Mouse (Mus musculus): ENCODE data around the gene C1qtnf4. TPM values are rescaled to one million over a fixed set of nuclear protein-coding genes. Genes with fewer than 3 reads are reported as not detected.
A peak's percentile ranks its signal among the peaks of the same experiment; 100 is the strongest.

Gene C1qtnf4
- 18.9 and 25.6 TPM in 2 replicates for polyA plus RNA-seq (2015; fragmentation: Nextera tagmentation; extraction: Ambion mirVana)

DNA sequence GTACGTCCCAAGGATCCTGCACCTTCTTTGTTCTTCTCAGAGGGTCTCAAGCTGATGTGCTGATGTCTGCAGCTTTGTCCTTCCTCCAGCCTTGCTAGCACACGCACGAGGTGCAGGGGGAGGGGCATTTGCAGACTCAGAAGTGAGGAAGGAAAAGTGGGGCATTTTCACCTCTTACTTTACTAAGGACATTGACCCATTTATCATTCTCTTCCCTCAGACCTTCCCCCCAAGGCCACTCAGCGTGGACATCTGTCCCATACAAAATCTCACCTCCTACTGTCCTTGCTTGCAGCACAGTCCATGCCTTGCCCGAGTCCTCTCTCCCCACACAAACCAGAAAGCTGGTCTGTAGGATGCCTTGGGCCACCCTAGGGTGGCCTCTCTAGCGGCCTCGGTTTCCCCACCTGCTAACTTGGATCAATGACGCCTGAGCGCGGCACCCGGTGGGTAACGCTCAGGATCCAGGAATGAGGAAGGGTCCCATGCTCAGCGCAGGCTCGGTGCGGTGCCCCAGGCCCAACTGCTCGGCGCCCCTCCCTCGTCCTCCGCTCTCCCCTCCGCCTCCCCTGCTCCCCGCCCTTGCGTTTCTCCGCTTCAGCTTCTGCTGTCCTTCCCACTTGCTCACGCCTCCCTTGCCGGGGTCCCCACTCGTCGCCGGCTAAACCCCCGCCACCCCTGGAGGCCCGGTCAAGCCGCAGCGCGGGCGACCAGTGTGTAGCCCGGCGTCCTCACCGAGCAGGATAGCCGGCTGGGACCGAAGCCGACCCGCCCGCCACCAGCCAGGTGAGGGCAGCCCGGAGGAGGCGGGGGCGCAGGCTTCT lies at the start of gene C1qtnf4:
Gene C1qtnf4, plus strand, starts transcription at position 643 of the 824 bp plus-strand sequence.
- WGBS, result 2% methylated on average over 45 of the region's 45 CpGs
- no peak; the same call in 1 of the 2 replicates for ATAC-seq (ENCODE audit: insufficient number of reproducible peaks, low FRiP score, low TSS enrichment, low read depth)

DNA sequence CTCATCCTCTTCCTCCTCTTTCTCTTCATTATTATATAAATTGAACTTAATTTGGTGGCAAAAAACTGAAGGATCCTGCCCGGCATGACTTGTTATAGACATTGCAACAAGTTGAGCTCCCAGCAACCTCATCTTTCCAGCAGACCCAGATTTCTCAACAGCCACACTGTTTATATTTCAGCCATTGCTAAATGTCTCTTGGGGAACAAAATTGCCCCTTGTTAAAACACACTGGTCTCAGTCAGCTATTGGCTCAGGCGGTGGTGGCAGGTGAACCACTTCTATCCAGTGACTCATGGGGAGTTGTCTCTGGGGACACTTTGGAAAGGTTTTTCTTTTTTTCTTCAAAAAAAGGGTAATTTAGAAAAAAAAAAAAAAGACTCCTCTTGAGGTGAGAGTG lies 47.0 kb upstream of the C1qtnf4 start:
- Histone ChIP-seq H3K36me3 (no peaks in the 10 kb centered on the region), H3K27me3 (no peaks in the 10 kb centered on the region), H3K4me3 (no peak overlapping the region), H3K9me3 (no peaks in the 10 kb centered on the region), H3K27ac (no peak overlapping the region), H3K9ac (no peak overlapping the region), H3K4me1 (no peaks in the 10 kb centered on the region), H3K4me2 (no peak overlapping the region)
- WGBS, result 80% methylated on average over 2 of the region's 2 CpGs
- ATAC-seq (ENCODE audit: insufficient number of reproducible peaks, low FRiP score, low TSS enrichment, low read depth), result no peak

More for the DNA sequence above, at the start of gene C1qtnf4:
- Histone ChIP-seq H3K9me3 (no peaks in the 10 kb centered on the region), H3K4me2 (peak within 1 kb of the TSS; percentile 92), H3K27ac (no peak within 1 kb of the TSS), H3K36me3 (no peaks in the 10 kb centered on the region), H3K4me1 (peaks cover 31% of the 10 kb centered on the region), H3K4me3 (peak within 1 kb of the TSS; percentile 56), H3K27me3 (peaks cover 42% of the 10 kb centered on the region), H3K9ac (peak within 1 kb of the TSS; percentile 56)

DNA sequence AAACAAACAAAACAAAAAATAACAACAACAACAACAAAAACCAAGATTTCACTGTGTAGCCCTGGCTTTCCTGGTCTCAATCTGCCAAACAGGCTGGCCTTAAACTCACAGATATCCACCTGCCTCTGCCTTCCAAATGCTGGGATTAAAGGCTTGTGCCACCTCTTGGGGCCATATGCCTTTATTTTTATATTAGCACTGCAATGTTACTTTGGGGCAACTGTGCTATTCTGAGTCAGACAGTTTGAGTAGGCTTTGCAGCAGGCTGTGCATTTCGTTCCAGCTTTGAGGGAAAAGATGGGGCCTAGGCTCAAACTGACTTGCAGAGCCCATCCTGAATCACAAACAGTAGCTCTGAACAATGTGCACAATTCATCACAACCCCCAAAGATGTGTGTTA lies 42.0 kb upstream of the C1qtnf4 start:
- Histone ChIP-seq H3K9me3 (no peaks in the 10 kb centered on the region), H3K27ac (no peak overlapping the region), H3K36me3 (no peaks in the 10 kb centered on the region), H3K4me2 (no peak overlapping the region), H3K4me3 (no peak overlapping the region), H3K4me1 (peaks cover 11% of the 10 kb centered on the region), H3K27me3 (no peaks in the 10 kb centered on the region), H3K9ac (no peak overlapping the region)
- 71% methylated on average over 1 of the region's 1 CpGs for WGBS
- no peak for ATAC-seq (ENCODE audit: insufficient number of reproducible peaks, low FRiP score, low TSS enrichment, low read depth)

DNA sequence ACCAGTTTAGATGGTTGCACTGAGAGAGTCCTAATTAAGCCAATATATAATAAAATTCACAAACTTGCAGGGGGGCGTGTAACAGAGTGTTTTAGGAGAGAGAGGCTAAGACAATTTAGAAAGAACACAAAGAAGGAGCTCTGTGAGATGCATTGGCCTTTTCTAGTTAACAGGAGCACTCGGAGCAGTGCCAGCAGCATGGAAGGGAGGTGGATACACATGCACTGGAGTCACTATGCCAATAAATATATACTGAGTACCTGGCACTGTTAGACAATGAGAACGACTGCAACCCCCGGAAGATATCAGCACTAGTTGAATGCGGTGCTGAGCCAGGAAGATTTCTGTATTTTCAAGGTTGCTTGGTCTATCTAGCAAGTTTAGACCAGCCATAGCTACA lies 41.4 kb upstream of the C1qtnf4 start:
- no peak overlapping the region for H3K27ac ChIP-seq
- no peaks in the 10 kb centered on the region for H3K27me3 ChIP-seq
- no peaks in the 10 kb centered on the region for H3K9me3 ChIP-seq
- no peak overlapping the region for H3K4me2 ChIP-seq
- H3K4me3 ChIP-seq, result no peak overlapping the region
- 74% methylated on average over 5 of the region's 5 CpGs for WGBS
- H3K36me3 ChIP-seq, result no peaks in the 10 kb centered on the region
- H3K4me1 ChIP-seq, result peaks cover 11% of the 10 kb centered on the region
- H3K9ac ChIP-seq, result no peak overlapping the region
- no peak for ATAC-seq (ENCODE audit: insufficient number of reproducible peaks, low FRiP score, low TSS enrichment, low read depth)

DNA sequence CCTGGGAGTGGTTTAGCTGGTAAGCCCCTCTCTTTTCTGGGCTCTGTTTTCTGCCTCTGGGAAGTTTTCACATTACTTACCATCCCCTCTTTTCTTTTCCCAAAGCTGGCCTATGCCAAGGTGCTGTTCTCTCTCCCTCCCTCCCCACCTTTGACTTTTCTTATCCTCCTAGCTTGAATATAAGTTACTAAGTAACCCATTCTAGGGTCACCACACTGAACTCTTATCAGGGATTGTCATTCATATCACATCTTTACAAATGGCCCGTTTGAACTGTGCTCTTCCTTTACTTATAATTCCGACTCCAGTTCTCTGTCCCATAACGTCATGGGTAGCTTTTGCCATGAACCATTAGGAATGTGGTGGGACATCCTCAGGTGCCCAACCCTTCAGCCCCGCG lies 40.4 kb upstream of the C1qtnf4 start:
- no peaks in the 10 kb centered on the region for H3K27me3 ChIP-seq
- no peak overlapping the region for H3K4me3 ChIP-seq
- H3K9me3 ChIP-seq, result no peaks in the 10 kb centered on the region
- peaks cover 2% of the 10 kb centered on the region for H3K36me3 ChIP-seq
- no peak for ATAC-seq (ENCODE audit: insufficient number of reproducible peaks, low FRiP score, low TSS enrichment, low read depth)
- H3K9ac ChIP-seq, result no peak overlapping the region
- peaks cover 11% of the 10 kb centered on the region for H3K4me1 ChIP-seq
- no peak overlapping the region for H3K27ac ChIP-seq
- H3K4me2 ChIP-seq, result no peak overlapping the region
- 81% methylated on average over 5 of the region's 5 CpGs for WGBS

DNA sequence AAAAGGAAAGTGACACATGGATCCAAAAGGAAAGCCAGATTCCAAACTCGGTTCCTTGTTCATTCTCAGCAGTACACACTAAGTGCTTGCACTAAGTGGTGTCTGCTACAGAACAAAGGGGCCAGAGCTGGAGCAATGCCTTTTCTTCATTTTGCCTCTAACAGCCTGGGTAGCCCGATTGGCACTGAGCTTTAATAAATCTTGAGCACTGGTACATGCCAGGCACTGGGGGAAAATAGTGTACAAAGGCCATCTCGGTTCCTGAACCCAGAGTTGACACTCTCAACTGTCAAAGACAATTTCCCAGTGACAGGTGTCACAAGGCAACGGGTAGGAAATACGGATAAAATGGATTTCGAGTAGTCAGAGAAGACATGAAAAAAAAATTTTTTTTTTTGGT lies 39.5 kb upstream of the C1qtnf4 start:
- H3K9me3 ChIP-seq, result no peaks in the 10 kb centered on the region
- peaks cover 11% of the 10 kb centered on the region for H3K4me1 ChIP-seq
- no peak for ATAC-seq (ENCODE audit: insufficient number of reproducible peaks, low FRiP score, low TSS enrichment, low read depth)
- no peaks in the 10 kb centered on the region for H3K27me3 ChIP-seq
- no peak overlapping the region for H3K27ac ChIP-seq
- 51% methylated on average over 6 of the region's 6 CpGs for WGBS
- H3K4me2 ChIP-seq, result peak overlapping the region; percentile 67
- no peak overlapping the region for H3K9ac ChIP-seq
- H3K36me3 ChIP-seq, result peaks cover 11% of the 10 kb centered on the region
- H3K4me3 ChIP-seq, result peak overlapping the region; percentile 90

DNA sequence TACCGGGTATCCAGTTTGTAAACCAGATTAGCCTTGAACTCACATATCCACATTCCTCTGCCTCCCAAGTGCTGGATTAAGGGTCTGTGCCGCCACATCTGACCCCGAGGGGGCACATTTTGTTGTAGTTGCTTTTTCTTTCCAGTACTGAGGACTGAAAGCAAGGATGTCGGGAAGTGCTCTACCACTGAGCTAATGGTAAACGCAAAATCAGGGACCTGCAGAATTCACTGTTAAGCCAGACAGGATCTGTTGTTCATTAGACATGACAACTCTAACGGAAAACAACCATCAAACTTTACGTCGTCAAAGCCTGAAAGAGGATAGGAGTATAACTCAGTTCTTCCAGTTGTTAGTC lies 39.1 kb upstream of the C1qtnf4 start:
- 2% methylated on average over 8 of the region's 8 CpGs for WGBS
- peak; percentile 12; the same call in 1 of the 2 replicates for ATAC-seq (ENCODE audit: insufficient number of reproducible peaks, low FRiP score, low TSS enrichment, low read depth)

DNA sequence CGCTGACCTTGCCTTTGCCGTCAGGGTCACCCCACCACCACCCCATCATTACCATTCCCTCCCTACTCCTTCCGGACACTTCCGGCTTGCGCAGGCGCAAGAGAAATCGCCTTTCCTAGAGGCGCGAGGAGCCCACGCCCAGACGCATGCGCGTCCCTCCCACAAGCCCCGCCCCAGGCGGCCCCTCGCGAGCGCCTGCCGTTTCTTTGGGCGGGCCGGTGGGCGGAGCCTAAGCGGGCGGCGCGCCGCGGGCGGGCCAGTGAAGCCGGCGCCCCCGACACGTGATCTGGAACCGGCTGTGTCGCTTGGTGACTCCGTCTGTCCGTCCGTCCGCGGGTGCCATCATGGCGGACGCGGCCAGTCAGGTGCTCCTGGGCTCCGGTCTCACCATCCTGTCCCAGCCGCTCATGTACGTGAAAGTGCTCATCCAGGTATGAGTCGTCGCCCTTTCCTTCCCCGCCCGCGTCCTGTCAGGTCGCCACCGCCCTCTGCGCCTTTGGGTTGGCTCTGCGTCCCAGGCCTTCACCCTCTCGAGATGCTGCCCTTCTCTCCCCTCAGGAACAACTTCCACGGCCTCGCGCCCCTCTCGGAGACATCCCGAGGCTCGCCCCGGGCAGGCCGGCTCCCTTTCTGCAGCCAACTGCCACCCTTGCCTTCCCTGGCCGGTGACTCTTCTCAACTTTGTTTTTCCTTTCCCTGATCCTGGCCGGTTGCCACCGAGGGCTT lies 38.5 kb upstream of the C1qtnf4 start, which contains the start of gene Mtch2:
Gene Mtch2, plus strand, starts transcription at position 201 of the 726 bp plus-strand sequence.
- Histone ChIP-seq H3K27ac (peak within 1 kb of the TSS; percentile 82), H3K9me3 (no peaks in the 10 kb centered on the region), H3K36me3 (peaks cover 20% of the 10 kb centered on the region), H3K27me3 (no peaks in the 10 kb centered on the region), H3K4me2 (peak within 1 kb of the TSS; percentile 67), H3K4me3 (peak within 1 kb of the TSS; percentile 90), H3K4me1 (peaks cover 11% of the 10 kb centered on the region), H3K9ac (peak within 1 kb of the TSS; percentile 84)
- WGBS, result under 1% methylated on average over 67 of the region's 67 CpGs
- ATAC-seq (ENCODE audit: insufficient number of reproducible peaks, low FRiP score, low TSS enrichment, low read depth), result peak; percentile 92

More for the DNA sequence above, 39.1 kb upstream of the C1qtnf4 start:
- Histone ChIP-seq H3K9ac (peak overlapping the region; percentile 39), H3K4me2 (peak overlapping the region; percentile 67), H3K27ac (peak overlapping the region; percentile 73), H3K9me3 (no peaks in the 10 kb centered on the region), H3K4me1 (peaks cover 11% of the 10 kb centered on the region), H3K36me3 (peaks cover 15% of the 10 kb centered on the region), H3K27me3 (no peaks in the 10 kb centered on the region), H3K4me3 (peak overlapping the region; percentile 90)

DNA sequence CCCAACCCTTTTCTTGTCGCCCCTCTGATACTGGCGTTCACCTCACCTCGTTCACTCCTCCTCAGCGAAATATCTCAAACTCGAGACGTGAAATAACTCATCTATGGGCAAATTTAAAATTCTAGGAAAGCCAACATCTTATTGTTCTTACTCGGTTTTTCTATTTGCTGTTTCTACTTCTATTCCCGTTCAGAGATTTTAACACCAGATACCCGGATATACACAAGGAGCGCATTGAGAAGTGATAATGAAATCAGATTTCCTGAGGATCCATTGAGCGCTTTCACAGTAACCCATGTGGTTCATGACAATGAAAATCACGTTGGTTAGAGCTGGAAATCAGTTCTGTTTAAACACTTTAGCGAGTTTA lies 38.0 kb upstream of the C1qtnf4 start:
- Histone ChIP-seq H3K4me3 (peak overlapping the region; percentile 90), H3K4me1 (peaks cover 11% of the 10 kb centered on the region), H3K4me2 (peak overlapping the region; percentile 67), H3K9me3 (no peaks in the 10 kb centered on the region), H3K36me3 (peaks cover 26% of the 10 kb centered on the region), H3K27me3 (no peaks in the 10 kb centered on the region), H3K9ac (peak overlapping the region; percentile 84), H3K27ac (peak overlapping the region; percentile 82)
- no peak for ATAC-seq (ENCODE audit: insufficient number of reproducible peaks, low FRiP score, low TSS enrichment, low read depth)
- WGBS, result under 1% methylated on average over 13 of the region's 13 CpGs

DNA sequence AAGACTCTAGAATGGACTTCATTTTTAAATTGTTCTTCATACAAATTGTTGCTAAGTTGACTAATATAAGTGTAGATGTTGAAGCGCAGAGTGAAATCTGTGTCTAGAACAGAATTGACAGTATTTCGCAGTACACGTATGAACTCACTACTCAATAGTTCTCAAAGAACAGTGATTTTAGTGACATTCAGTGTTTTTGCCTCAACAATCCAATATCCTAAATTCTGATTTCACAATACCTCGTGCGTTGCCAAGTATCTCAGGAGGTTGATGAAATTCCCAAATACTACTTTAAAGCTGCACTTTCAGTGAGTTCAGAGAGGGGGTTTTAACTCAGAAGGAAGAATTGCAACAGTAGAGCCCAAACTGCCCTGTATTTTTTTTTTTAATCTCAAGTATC lies 37.3 kb upstream of the C1qtnf4 start:
- H3K4me1 ChIP-seq, result peaks cover 11% of the 10 kb centered on the region
- H3K36me3 ChIP-seq, result peaks cover 32% of the 10 kb centered on the region
- H3K9ac ChIP-seq, result no peak overlapping the region
- peak overlapping the region; percentile 90 for H3K4me3 ChIP-seq
- peak overlapping the region; percentile 67 for H3K4me2 ChIP-seq
- ATAC-seq (ENCODE audit: insufficient number of reproducible peaks, low FRiP score, low TSS enrichment, low read depth), result no peak
- no peaks in the 10 kb centered on the region for H3K27me3 ChIP-seq
- no peak overlapping the region for H3K27ac ChIP-seq
- H3K9me3 ChIP-seq, result no peaks in the 10 kb centered on the region
- 82% methylated on average over 5 of the region's 5 CpGs for WGBS

DNA sequence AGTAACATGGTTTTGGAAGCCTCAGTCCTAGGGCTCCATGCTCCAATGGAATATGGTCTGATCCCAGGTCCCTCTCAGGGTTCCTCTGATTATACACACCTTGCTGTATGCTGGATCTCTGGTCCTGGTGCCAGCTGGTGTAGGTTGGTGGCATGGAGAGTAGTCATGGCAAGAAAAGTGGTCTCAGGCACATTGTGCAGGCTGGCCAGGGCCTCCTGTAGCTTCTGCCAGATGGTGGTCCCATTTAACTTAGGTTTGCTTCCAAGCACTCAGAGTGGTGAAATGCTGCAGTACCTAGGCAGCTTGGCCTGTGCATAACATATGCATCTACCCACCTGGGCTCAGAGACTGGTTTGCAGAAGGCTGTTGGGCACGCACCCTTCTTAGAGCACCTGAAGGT lies 35.3 kb upstream of the C1qtnf4 start:
- Histone ChIP-seq H3K9ac (no peak overlapping the region), H3K9me3 (no peaks in the 10 kb centered on the region), H3K4me1 (peaks cover 11% of the 10 kb centered on the region), H3K27ac (no peak overlapping the region), H3K36me3 (peaks cover 44% of the 10 kb centered on the region), H3K4me3 (no peak overlapping the region), H3K4me2 (no peak overlapping the region), H3K27me3 (no peaks in the 10 kb centered on the region)
- 94% methylated on average over 1 of the region's 1 CpGs for WGBS
- ATAC-seq (ENCODE audit: insufficient number of reproducible peaks, low FRiP score, low TSS enrichment, low read depth), result no peak

DNA sequence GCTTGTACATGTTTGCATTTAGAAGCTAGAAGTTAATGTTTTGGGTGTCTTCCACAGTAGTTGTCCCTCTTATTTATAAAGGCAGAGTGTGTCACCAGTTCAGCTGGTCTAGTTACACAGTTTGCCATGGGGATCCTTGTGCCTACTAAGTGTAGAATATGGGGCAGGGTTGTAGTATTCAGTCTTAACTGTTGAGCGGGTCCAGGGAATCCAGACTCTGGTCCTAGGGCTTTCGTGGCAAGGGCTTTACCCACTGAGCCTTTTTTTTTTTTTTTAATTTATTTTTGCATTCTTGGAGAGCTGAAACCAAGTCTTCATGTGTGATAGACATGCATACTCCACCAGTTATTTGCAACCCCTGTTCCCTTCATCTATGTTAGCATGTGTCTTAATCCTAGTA lies 24.2 kb upstream of the C1qtnf4 start:
- Histone ChIP-seq H3K27ac (no peak overlapping the region), H3K36me3 (peaks cover 63% of the 10 kb centered on the region), H3K4me2 (no peak overlapping the region), H3K4me1 (no peaks in the 10 kb centered on the region), H3K9me3 (no peaks in the 10 kb centered on the region), H3K9ac (no peak overlapping the region), H3K4me3 (no peak overlapping the region), H3K27me3 (no peaks in the 10 kb centered on the region)
- 90% methylated on average over 2 of the region's 2 CpGs for WGBS
- no peak for ATAC-seq (ENCODE audit: insufficient number of reproducible peaks, low FRiP score, low TSS enrichment, low read depth)

Measured in limb, embryonic 15.5 days (tissue).